Mouse (Mus musculus) cerebellum, adult 11 months (tissue): ENCODE results near the gene Clcf1.
"Not testable (repeated sequence)": the region's sequence is repeated elsewhere in the genome, so short reads cannot be mapped to it uniquely, and the experiment has no call there.

ENCODE experiments used
- DNase-seq: peaks from one replicate; pipeline ENCODE4 v3.0.0; 2022

Clcf1 gene

DNA sequence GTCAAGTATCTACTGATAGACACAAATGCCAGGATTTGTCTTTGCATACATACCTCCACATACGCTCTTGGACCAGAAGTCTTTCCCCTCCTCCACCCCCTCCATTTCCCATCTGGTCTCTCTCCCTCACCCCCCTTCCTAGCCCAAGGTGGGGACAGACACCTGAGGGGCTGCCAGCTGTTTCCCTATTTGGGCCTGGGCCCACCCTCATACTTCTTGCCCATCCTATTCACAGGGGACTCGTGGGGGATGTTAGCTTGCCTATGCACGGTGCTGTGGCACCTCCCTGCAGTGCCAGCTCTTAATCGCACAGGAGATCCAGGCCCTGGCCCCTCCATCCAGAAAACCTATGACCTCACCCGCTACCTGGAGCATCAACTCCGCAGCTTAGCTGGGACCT, 5.9 kb downstream of the Clcf1 start:
- DNase-seq = no peak

DNA sequence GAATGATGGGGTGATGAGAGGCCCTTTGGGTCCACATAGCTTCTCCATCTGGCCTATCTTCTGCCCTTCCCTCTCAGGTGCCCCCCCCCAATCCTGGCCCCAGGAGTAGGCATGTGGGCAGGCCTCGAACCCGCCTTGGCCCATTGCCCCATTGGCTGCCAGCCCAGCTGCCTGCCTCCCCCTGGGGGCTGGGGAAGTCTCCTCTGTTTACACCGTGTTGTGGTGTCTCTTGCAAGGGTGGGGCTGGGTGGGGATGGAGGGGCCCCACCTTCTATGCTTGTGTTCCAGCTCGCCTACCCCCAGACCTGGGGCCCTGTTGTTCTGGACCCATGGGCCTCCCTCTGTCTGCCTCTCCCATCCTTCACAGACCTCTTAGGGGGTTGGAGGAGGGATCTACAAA, 6.4 kb downstream of the Clcf1 start:
- DNase-seq = no peak

DNA sequence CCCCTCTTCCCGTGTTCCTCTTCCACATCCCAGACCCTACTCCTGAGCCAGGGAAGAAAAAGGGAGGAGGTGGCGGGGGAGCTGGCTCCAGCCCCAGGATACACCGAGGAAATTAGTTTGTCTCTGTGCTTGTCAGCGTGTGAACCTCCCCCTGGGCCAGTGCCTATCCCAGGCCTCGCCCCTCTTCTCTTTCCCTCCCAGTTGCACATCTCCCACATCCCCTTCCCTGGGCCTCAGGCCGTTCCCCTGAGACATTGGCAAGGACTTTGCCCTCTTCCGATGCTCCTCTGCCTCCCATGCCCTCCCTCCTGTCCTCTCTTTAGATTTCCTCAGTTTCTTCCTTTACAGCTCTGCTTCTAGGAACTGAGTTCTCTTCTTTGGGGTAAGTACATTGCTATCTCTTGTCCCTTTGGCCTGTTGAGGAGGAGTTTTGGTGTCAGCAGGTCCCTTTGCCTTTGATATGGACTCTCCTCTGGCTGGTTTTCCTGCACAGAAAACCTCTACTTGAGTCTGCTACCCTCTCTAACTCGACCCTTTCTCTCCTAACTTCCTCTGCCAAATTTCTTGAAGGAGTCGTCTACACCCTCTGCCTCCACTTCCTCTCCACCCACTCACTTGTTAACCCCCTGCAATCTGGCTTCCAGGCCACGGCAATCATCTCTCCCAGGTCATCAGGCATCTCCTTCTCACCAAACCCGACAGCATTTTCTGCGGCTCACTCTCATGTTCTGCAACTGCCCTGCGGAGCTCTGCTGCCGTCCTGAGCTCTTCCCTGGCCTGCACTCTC, 7.1 kb downstream of the Clcf1 start:
- DNase-seq = no peak

DNA sequence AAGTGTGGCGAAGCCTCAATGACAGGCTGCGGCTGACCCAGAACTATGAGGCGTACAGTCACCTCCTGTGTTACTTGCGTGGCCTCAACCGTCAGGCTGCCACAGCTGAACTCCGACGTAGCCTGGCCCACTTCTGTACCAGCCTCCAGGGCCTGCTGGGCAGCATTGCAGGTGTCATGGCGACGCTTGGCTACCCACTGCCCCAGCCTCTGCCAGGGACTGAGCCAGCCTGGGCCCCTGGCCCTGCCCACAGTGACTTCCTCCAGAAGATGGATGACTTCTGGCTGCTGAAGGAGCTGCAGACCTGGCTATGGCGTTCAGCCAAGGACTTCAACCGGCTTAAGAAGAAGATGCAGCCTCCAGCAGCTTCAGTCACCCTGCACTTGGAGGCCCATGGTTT, 8.1 kb downstream of the Clcf1 start:
- DNase-seq = no peak

DNA sequence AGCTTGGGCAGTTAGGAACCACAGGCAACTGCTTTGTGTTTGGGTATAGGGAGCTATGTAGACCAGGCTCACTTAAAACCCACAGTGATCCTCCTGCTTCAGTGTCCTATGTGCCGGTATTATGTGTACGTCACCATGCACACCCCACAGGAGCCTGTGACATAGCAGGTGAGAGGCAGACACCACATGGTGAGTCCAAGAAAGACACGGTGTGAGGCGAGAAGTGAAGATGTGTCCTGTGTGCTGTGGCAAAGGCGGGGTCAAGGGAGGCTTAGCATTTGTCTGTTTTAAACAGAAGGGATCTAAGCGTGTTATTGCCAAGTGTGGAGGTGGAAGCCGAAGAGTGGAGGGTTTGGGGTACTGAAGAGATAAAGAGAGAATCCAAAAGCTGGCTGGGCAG, 12.7 kb downstream of the Clcf1 start:
- DNase-seq = no peak

DNA sequence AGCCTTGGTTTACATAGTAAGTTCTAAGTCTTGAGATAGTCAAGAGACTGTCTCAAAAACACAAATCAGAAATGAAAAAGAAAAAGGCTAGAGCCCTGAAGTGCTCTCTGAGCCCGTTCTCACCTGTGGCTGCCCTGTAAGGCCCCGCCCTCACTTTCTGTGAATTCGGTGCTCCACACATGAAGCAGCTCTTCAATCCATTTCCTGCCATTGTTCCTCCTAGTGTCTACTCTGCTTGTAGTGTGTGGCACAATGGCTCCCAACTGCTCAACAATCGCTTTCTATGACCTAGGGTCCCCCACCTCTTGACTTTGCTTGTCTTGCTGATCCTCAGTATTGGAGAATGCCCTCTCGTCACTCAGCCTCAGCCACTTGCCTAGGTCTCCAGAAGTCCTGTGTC, 13.4 kb downstream of the Clcf1 start:
- no peak for DNase-seq

DNA sequence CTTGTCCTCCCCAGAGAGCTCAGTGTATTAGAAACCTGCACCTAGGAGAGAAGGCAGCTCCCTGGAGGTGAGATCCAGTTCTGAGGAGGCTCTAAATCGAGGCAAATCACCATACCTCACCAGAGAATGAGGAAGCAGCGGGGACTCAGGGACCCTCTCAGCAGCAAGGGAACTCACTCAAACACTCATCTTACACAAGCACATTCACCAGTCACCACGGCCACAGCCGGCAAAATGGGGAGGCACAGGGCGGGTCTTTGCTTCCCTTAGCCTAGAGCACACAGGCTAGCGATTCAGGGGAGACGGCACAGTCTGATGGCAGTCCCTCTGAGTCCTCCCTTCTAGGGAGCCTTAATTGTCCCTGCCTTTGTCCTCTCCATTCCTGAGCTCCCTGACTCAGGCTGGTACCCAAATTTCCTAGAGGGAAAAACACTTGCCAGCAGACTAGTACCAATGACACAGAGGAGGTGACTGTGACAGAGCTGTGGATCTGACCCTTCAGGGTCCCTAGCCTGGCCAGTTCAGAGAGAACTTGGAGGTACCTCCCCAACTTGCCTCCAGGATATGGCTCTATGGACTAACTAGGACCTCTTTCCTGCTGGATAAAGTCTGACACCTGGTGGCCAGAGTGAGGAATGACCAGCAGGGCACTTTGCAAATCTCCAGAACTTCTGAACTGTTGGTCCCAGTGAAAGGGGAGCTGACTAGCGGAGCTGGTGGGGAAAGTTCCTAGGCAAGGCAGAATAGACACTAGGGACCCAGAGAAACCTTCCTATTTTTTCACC, 14.0 kb downstream of the Clcf1 start:
- DNase-seq = peak; percentile 64

DNA sequence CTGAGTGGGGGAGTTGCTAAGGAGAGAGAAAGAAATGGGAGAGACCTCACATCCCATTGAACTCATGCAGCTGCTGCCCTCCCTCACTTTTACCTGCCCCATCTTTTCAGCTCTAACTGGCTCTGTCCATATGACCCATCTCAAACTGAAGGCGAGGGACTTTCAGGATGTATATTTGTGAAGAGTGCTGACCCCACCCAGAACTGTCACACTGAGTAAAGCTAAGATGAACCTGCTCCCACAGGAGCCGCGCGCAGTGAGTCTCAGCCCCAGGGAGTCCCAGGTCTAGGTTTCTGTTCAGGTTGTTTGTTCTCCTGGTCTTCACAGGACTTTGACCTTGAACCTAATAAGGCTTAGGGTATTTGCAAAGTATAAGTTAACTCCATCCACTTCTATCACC, 14.9 kb downstream of the Clcf1 start:
- DNase-seq = no peak

DNA sequence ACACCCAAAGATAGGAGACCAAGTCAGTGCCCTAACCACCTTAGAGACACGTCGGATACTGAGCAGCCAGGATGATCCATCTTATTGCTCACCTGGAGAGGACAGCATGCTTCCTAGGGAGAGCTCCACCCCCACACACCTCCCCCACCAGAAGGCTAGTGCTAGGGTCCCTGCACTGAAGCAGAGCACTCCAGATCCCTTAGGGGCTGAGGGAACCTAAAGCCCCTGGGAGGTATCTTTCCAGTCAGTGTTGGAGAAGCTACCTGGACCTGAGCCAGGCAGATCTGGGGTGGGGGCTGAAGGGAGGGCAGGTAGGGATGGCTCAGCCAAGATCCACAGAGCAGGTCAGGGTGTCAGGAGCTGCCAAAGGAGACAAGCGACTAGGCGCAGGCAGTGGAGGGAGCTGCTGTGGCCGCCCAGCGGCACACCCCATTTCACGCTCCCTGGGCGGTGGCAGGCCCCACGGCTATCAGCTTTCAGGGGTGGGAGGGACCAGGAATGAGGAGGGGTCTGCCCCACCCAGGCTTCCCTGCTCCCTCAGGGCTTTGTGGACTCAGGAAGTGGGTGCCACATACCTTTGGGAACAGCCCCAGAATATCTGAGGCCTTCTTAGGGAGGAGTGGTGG, 15.5 kb downstream of the Clcf1 start:
- DNase-seq = peak; percentile 34

DNA sequence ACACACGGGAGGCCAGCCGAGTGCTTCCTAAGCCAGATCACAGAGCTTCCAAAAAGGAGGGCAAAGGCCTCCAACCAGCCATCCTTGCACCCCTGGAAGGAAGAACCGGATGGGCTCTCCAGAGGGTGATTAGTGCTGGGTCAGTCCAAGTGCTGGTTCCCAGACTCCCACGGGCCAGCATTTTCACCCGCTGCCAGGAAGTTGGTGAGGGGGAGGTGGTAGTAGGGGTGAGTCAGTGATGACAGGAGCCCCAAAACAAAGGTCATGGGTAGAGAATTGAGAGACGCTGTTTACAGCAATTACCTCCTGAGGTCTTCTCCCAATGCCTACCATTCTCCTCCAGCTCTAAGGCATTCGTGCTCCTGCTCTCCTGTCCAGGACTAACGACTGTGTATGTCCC, 16.4 kb downstream of the Clcf1 start:
- DNase-seq = no peak

DNA sequence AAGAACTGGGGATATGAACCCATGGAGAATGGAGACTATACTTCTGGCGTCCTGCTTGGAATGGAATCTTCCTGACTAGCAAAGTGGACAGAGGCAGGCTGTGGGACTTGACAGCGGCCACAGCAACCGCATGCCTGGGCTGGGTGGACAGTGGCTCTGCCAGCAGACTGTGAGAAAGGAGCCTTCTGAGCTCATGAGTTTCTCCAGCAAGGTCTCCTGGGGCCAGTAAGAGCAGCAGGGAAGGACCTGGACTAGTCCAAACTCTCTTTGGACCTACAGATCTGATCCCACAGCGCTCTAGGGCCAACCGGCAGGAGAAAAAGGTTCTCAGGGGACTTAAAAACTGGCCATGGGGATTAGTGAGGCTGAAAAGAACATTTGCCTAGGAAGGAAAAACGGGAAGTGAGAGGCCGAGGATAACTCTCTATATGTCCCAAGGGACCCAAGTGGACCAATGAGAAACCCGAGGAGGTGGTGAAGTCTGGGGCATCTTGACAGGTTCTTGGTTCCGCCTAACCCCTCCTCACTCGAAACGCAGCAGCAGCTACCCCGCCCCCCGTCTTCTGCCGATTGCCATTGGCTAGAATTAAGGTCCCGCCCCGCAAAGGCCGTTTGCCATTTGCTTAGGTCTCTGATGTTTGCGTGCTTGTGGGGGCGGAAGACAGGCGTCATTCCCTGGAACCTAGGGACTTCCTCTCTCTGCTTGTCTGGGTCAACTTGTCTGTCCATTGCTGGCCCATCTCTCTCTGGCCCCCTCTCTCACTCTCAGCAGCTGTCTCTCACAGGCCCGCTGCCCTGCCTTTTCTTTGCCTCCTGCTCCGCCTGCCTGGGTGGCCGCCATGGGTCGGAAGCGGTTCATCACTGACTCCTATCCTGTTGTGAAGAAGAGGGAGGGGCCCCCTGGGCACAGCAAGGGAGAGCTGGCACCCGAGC, 17.5 kb downstream of the Clcf1 start, which contains the start of gene Pold4:
Gene Pold4, plus strand, starts transcription at position 647 of the 933 bp plus-strand sequence.
- peak; percentile 97 for DNase-seq

DNA sequence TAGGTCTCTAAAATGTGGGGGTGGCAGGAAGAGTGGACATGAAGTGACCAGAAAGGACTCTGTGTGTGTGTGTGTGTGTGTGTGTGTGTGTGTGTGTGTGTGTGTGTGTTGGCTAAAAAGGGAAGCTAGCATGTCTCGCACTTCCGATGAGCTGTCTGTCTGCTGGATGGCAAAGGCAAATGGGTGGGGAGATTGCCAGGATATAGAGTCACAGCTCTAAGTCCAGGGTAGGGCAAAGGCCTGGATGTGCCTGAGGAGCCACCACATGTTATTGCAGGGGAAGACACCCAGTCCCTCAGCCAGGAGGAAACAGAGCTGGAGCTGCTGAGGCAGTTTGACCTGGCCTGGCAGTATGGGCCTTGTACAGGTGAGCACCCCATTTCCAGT, 18.1 kb downstream of the Clcf1 start:
- no peak for DNase-seq

DNA sequence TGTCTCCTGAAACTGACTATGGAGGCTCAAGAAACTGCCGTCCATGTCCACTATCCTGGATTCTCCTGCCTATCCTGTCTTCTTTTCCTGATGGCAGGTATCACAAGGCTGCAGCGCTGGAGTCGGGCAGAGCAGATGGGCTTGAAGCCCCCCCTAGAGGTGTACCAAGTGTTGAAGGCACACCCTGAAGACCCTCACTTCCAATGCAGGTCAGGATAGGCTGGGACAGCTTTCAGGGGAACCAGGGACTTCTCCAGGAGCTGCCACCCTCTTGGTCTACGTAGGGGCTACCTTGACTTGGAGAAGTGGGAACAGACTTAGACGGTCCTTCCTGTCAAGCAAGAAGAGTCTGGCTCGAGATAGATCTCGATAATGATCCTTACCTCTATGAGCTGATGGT, 18.6 kb downstream of the Clcf1 start:
- no peak for DNase-seq

DNA sequence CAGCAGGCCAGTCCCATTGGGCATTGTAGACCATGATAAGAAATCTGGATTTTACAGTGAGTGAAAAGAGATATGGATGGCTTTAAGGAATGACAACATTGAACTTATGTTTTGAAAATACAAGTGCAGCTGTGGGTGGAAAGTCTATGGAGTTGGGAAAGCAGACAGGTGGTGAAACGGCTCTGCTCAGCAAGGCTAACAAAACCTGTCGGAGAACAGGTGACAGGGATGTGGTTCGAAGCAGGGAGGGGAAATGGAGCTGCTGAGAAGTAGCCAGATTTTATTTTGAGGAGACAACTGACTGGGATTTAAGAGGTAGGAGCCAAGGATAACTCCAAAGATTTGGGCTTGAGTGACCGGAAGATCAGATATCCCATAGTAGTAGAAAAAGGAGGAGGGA, 20.5 kb downstream of the Clcf1 start:
- DNase-seq = no peak

DNA sequence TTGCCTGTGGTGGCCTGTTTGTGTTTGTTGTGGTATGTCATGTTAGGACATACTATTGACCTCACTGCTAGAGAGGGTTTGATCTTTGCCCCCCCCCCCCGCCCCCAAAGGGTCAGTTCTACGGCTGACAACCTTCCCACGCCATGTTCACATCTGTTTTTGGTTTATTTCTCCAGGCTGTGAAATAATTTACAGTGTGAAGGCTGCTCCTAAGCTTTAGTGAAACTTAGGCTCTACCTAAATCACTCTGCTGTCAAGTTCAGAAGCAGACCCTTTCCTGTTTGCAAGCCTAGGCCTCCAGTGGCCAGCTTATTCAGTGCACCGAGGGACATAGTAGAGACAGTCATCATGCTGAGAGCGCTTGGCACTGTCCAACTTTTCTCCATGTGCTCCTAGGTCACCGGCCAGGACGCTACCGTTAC, 26.2 kb downstream of the Clcf1 start:
- DNase-seq = no peak

DNA sequence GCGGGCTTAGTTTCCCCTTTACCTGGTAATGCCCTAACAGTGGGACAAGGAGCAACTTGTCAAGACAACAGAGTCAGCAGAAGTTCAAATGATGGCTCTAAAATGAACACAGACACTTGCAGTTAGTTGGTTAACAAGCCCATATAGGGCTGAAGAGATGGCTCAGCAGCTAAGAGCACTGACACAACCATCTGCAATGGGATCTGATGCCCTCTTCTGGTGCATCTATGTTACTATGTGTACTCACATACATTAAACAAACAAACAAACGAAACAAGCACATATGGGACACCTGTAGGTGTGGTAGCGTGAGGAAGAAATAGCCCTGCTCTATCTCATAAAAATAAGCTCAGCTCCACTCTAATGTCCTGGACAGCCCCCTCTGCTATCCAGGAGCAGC, 28.4 kb downstream of the Clcf1 start:
- no peak for DNase-seq

DNA sequence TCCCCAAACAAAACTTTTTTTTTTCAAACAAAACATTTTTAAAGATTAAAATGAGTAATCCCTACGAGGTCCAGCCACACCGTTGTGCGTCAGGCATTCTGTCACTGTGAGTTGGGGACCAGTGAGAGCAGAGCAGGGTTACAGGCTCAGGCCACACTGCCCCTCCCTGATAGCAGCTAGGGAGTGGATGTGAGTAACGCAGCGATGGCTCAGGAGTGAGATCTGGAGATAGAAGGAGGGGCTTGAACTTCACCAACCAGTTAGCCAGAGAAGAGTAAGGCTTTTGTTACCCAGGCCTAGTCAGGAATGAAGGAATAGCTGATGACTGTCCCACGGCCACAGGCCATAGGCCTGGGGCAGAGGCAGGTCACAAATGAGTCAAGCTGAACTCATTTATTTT, 30.7 kb downstream of the Clcf1 start:
- DNase-seq = no peak

DNA sequence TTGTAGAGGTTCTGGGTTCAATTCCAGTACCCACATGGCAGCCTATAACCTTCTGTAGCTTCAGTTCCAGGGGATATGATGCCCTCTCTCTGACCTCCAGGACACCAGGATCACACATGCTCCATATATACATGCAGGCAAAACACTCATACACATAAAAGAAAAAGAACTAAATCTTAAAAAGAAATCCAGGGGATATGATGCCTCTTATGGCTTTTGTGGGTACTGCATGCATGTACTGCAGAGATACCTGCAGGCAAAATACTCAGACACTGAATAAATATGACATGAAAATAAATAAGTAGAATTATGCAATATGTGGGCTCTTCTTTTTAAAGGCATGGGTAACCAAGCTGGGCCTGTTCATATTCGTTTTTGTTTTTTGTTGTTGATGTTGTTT, 33.0 kb downstream of the Clcf1 start:
- DNase-seq = no peak

DNA sequence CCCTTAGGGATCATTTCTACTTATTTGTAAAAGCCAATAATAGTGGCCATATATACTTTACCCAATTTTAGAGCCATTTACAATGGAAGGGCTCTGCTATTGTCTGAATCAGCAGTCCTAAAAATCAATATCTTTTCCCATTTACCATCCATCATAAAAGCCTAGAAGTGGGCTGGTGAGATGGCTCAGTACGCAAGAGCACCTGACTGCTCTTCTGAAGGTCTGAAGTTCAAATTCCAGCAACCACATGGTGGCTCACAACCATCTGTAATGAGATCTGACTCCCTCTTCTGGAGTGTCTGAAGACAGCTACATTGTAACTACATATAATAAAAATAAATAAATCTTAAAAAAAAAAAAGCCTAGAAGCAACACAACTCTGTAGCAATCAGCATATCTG, 34.6 kb downstream of the Clcf1 start:
- DNase-seq = not testable (repeated sequence)

DNA sequence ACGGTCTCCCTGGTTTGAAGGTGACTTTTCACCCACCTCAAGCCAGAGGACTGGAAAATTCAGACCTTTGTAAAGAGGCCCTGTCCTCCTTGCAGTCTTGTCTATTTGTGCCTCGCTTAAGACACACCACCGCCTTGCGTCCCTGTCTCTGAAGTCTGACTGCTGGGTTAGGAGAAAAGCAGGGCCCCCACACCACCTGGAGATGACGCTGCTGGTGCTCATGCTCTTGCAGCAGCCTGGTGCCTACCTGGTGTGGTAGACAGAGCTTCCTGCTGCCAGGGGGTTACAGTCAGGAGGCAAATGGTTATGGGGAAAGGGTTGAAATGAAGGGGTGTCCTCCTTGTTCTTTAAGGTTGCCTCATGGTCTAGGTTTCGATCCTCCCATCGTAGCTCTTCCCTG, 40.2 kb downstream of the Clcf1 start:
- DNase-seq = no peak

DNA sequence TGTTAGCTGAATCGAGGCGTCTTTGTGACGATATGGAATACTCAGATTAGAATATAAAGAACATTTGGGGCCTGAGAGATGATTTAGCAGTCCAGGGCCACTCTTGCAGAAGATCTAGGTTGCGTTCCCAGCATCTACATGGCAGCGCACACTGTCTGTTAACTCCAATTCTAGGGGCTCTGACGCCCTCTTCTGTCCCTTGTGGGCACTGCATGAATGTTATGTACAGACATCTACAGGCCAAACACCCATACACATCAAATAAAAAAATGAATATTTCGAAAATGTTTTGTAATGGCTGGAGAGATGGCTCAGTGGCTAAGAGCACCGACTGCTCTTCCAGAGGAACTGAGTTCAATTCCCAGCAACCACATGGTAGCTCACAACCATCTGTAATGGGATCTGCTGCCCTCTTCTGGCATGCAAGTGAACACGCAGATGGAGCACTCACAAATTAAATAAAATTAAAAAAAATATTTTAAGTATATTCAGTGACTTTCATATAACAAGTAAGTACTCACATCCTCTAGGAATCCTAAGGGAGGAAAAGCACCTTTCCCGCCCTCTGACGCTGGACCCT, 41.6 kb downstream of the Clcf1 start:
- DNase-seq = no peak

DNA sequence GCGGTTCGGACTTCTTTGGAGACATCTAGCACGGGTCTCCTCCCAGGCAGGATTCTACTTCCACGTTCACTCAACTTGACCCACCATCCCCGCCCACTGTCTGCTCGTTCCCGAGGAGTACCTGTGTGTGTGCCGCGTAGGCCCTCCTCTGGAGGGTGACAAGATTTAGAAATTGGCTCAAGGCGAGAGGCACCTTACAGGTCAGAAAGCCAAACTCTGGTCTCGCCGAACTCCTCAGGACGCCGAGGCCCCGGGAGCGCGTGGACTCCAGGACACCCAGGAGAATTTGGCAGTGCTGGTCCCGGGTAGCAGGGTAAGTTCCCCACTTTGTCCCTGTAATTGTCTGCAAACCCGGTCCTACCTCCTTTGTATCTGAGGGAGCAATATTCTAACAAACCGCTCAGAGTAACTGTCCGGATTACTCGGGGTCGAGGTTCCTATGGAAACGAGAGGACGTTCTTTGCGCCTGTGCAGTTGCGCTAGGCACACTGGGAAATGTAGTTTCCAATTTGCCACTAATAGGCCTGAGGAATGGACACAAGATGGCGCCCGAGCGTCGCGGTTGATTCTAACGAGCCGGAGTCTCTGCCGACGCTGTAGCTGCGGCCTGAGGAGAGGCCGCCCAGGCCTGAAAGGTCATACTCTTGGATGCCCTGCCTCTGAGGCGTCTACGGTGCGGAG, 43.3 kb downstream of the Clcf1 start:
- peak; percentile 92 for DNase-seq
